30 mouse cellular contexts compared by ENCODE assay signal in genomic region chr5:29470851-29471394, GRCm38 (mm10). TPM values are rescaled to one million over a fixed set of nuclear protein-coding genes. Genes with fewer than 3 reads are reported as not detected.
DNase-seq lines count a peak whose midpoint lies in the region; ATAC-seq lines count a peak whose summit lies in the region.
"Had no signal": no experiment of that assay in that cellular context is flagged by ENCODE, and none has a peak within 500 bp of the region (broad histone marks: within the 10 kb centered on the region; RNA-seq: fewer than 3 reads in every experiment).

No protein-coding gene starts in this region.

- no peak overlapping the region for H3K27ac ChIP-seq in forebrain, embryonic 10.5 days
- H3K27ac ChIP-seq in forebrain, embryonic 13.5 days, result no peak overlapping the region
- H3K27ac ChIP-seq in midbrain, embryonic 10.5 days (replicated peaks), result no peak overlapping the region
- no peak overlapping the region for H3K27ac ChIP-seq in midbrain, embryonic 13.5 days
- H3K27ac ChIP-seq: embryonic facial prominence, embryonic 15.5 days; gastrocnemius, adult 2 months; heart, embryonic 15.5 days; hindbrain, embryonic 12.5 days; limb, embryonic 12.5 days; liver, embryonic 15.5 days; midbrain, embryonic 12.5 days had no signal

- no peak for ATAC-seq in forebrain, embryonic 13.5 days
- no peak for ATAC-seq in midbrain, embryonic 13.5 days
- ATAC-seq: activated CD4-positive, CD25-positive, alpha-beta regulatory T cell, adult 4 months; forebrain, embryonic 14.5 days; intestine, embryonic 16.5 days had no signal

- H3K9me3 ChIP-seq in forebrain, embryonic 10.5 days, result no peaks in the 10 kb centered on the region
- no peaks in the 10 kb centered on the region for H3K9me3 ChIP-seq in forebrain, embryonic 13.5 days (replicated peaks)
- no peaks in the 10 kb centered on the region for H3K9me3 ChIP-seq in midbrain, embryonic 10.5 days (replicated peaks)
- no peaks in the 10 kb centered on the region for H3K9me3 ChIP-seq in midbrain, embryonic 13.5 days
- H3K9me3 ChIP-seq: embryonic facial prominence, embryonic 15.5 days; heart, embryonic 15.5 days; hindbrain, embryonic 12.5 days; limb, embryonic 12.5 days; liver, embryonic 15.5 days; midbrain, embryonic 12.5 days had no signal

- H3K36me3 ChIP-seq in forebrain, embryonic 10.5 days (replicated peaks), result no peaks in the 10 kb centered on the region
- no peaks in the 10 kb centered on the region for H3K36me3 ChIP-seq in forebrain, embryonic 13.5 days (ENCODE audit: poor library complexity, severe bottlenecking)
- no peaks in the 10 kb centered on the region for H3K36me3 ChIP-seq in midbrain, embryonic 10.5 days
- H3K36me3 ChIP-seq in midbrain, embryonic 13.5 days, result no peaks in the 10 kb centered on the region
- H3K36me3 ChIP-seq: embryonic facial prominence, embryonic 15.5 days; heart, embryonic 15.5 days; hindbrain, embryonic 12.5 days; limb, embryonic 12.5 days; liver, embryonic 15.5 days; midbrain, embryonic 12.5 days had no signal

- H3K4me1 ChIP-seq in forebrain, embryonic 10.5 days, result peaks cover 24% of the 10 kb centered on the region
- H3K4me1 ChIP-seq in forebrain, embryonic 13.5 days, result peaks cover 13% of the 10 kb centered on the region
- peaks cover 12% of the 10 kb centered on the region for H3K4me1 ChIP-seq in midbrain, embryonic 10.5 days
- H3K4me1 ChIP-seq in midbrain, embryonic 13.5 days (replicated peaks), result peaks cover 12% of the 10 kb centered on the region

- peak; percentile 26 for DNase-seq in forebrain, embryonic 10.5 days (ENCODE audit: extremely low spot score, low spot score)
- DNase-seq in midbrain, embryonic 10.5 days (ENCODE audit: low spot score), result peak; percentile 35
- peak; percentile 44 for DNase-seq in ZHBTc4 (ENCODE audit: low read depth, low spot score)
- no peak for DNase-seq in spleen, postnatal 10 days (ENCODE audit: low spot score in 2 of 2)
- no peak for DNase-seq in thymus, postnatal 36 days
- DNase-seq: adrenal gland, adult 2 months; adrenal gland, postnatal 36 days; cerebellum, adult 18-20 months; cerebellum, postnatal 14 days; gastrocnemius, adult 2 months; kidney, adult 8-10 months; kidney, postnatal 10 days; layer of hippocampus, adult 9-11 months; lung, embryonic 14.5 days; right cerebral cortex, postnatal 25 days; thymus, postnatal 14 days had no signal

- no peak overlapping the region for H3K4me2 ChIP-seq in forebrain, embryonic 13.5 days
- H3K4me2 ChIP-seq in midbrain, embryonic 13.5 days (replicated peaks), result no peak overlapping the region
- H3K4me2 ChIP-seq: embryonic facial prominence, embryonic 15.5 days; heart, embryonic 15.5 days; hindbrain, embryonic 12.5 days; limb, embryonic 12.5 days; liver, embryonic 15.5 days; lung, embryonic 14.5 days; midbrain, embryonic 12.5 days had no signal

- H3K4me3 ChIP-seq in forebrain, embryonic 10.5 days, result no peak overlapping the region
- H3K4me3 ChIP-seq in forebrain, embryonic 13.5 days, result no peak overlapping the region
- H3K4me3 ChIP-seq in midbrain, embryonic 10.5 days, result no peak overlapping the region
- H3K4me3 ChIP-seq in midbrain, embryonic 13.5 days (replicated peaks), result no peak overlapping the region
- H3K4me3 ChIP-seq: embryonic facial prominence, embryonic 15.5 days; gastrocnemius, adult 2 months; heart, embryonic 15.5 days; hindbrain, embryonic 12.5 days; limb, embryonic 12.5 days; liver, embryonic 15.5 days; midbrain, embryonic 12.5 days had no signal

- H3K27me3 ChIP-seq in forebrain, embryonic 10.5 days (ENCODE audit: poor library complexity, severe bottlenecking), result peaks cover 100% of the 10 kb centered on the region
- peaks cover 99% of the 10 kb centered on the region for H3K27me3 ChIP-seq in forebrain, embryonic 13.5 days
- peaks cover 100% of the 10 kb centered on the region for H3K27me3 ChIP-seq in midbrain, embryonic 10.5 days (ENCODE audit: low read depth, poor library complexity, severe bottlenecking)
- peaks cover 99% of the 10 kb centered on the region for H3K27me3 ChIP-seq in midbrain, embryonic 13.5 days

- H3K9ac ChIP-seq in forebrain, embryonic 13.5 days, result no peak overlapping the region
- H3K9ac ChIP-seq in midbrain, embryonic 13.5 days (replicated peaks), result no peak overlapping the region
- H3K9ac ChIP-seq: embryonic facial prominence, embryonic 15.5 days; heart, embryonic 15.5 days; hindbrain, embryonic 12.5 days; limb, embryonic 12.5 days; liver, embryonic 15.5 days; lung, embryonic 14.5 days; midbrain, embryonic 12.5 days had no signal

- under 1% methylated on average over 20 of the region's 20 CpGs for WGBS in forebrain, embryonic 10.5 days
- 2% methylated on average over 20 of the region's 20 CpGs for WGBS in forebrain, embryonic 13.5 days
- WGBS in midbrain, embryonic 10.5 days, result 2% methylated on average over 20 of the region's 20 CpGs
- WGBS in midbrain, embryonic 13.5 days, result 1% methylated on average over 20 of the region's 20 CpGs

RNA-seq across cellular contexts. Expression of gene Mnx1, which starts 7.3 kb away (rescaled TPM):
- not detected in 2 replicates for polyA plus RNA-seq in forebrain, embryonic 10.5 days (2016; fragmentation: Nextera tagmentation; extraction: Ambion mirVana)
- polyA plus RNA-seq in forebrain, embryonic 13.5 days (2015; fragmentation: Nextera tagmentation; extraction: Ambion mirVana), result not detected in 2 replicates
- polyA plus RNA-seq in midbrain, embryonic 10.5 days (2016; fragmentation: Nextera tagmentation; extraction: Ambion mirVana), result not detected in 2 replicates
- not detected in 2 replicates for polyA plus RNA-seq in midbrain, embryonic 13.5 days (2015; fragmentation: Nextera tagmentation; extraction: Ambion mirVana)
- polyA plus RNA-seq: activated CD4-positive, CD25-positive, alpha-beta regulatory T cell, adult 4 months; adrenal gland, adult 2 months; cortical plate, adult 2 months; forebrain, embryonic 14.5 days; gonadal fat pad, adult 2 months; heart, embryonic 15.5 days; liver, adult 2 months; liver, embryonic 15.5 days; lung, embryonic 14.5 days; midbrain, embryonic 12.5 days had no signal

RNA-seq across cellular contexts. Expression of gene Nom1, which starts 36.5 kb away (rescaled TPM):
- polyA plus RNA-seq in forebrain, embryonic 10.5 days (2016; fragmentation: Nextera tagmentation; extraction: Ambion mirVana), result 35.1 and 40.6 TPM in 2 replicates
- 26.0 and 26.6 TPM in 2 replicates for polyA plus RNA-seq in forebrain, embryonic 13.5 days (2015; fragmentation: Nextera tagmentation; extraction: Ambion mirVana)
- polyA plus RNA-seq in midbrain, embryonic 10.5 days (2016; fragmentation: Nextera tagmentation; extraction: Ambion mirVana), result 27.7 and 33.7 TPM in 2 replicates
- 19.2 and 20.8 TPM in 2 replicates for polyA plus RNA-seq in midbrain, embryonic 13.5 days (2015; fragmentation: Nextera tagmentation; extraction: Ambion mirVana)

Comparison
In these comparisons a context has a peak if more than half of its experiments do, and no peak if none do; other contexts are left out.
1. DNase-seq: peak in forebrain, embryonic 10.5 days (single experiment), midbrain, embryonic 10.5 days (single experiment) and ZHBTc4 (single experiment); none in spleen, postnatal 10 days (0 of 2) and thymus, postnatal 36 days (0 of 2).